Mouse (Mus musculus): ENCODE results near the gene Tab1. TPM values are rescaled to one million over a fixed set of nuclear protein-coding genes. Genes with fewer than 3 reads are reported as not detected.
"Not testable (repeated sequence)": the region's sequence is repeated elsewhere in the genome, so short reads cannot be mapped to it uniquely, and the experiment has no call there.

The Tab1 gene
- polyA plus RNA-seq, 2 experiments: 9.4 to 11.9 TPM

GRCm38 (mm10) chr15:80119076-80119475 is 13.9 kb upstream of the Tab1 start:
- Histone ChIP-seq H3K4me2 (ENCODE audit: low read depth) (no peak overlapping the region), H3K4me1 (replicated peaks; ENCODE audit: control insufficient read depth in 2 of 2, insufficient read depth in 2 of 2, low read length in 1 of 2) (peaks cover 7 to 20% of the 10 kb centered on the region in 2 experiments; a peak in 3 of 4 replicates), H3K27me3 (ENCODE audit: control insufficient read depth, insufficient read depth, low read length) (no peaks in the 10 kb centered on the region), H3K9ac (replicated peaks) (no peak overlapping the region), H3K4me3 (ENCODE audit: insufficient read depth in 1 of 2, low read depth in 2 of 2, low read length in 2 of 2) (no peak overlapping the region), H3K36me3 (replicated peaks; ENCODE audit: control insufficient read depth, insufficient read depth, low read depth) (no peaks in the 10 kb centered on the region), H3K9me3 (ENCODE audit: control insufficient read depth, low read length) (no peaks in the 10 kb centered on the region), H3K27ac (no peak overlapping the region)
- DNase-seq (ENCODE audit: low read depth in 3 of 3, low spot score in 3 of 3) (no peak), ATAC-seq (ENCODE audit: insufficient read depth) (no peak)
- 80% methylated on average over 6 of the region's 6 CpGs for WGBS (ENCODE audit: insufficient replicate concordance)
- TF ChIP-seq CTCF (IDR thresholded peaks at IDR 0.05; ENCODE audit: low read depth) (no peak), EP300 (IDR thresholded peaks at IDR 0.05; ENCODE audit: low read depth) (no peak)

DNA sequence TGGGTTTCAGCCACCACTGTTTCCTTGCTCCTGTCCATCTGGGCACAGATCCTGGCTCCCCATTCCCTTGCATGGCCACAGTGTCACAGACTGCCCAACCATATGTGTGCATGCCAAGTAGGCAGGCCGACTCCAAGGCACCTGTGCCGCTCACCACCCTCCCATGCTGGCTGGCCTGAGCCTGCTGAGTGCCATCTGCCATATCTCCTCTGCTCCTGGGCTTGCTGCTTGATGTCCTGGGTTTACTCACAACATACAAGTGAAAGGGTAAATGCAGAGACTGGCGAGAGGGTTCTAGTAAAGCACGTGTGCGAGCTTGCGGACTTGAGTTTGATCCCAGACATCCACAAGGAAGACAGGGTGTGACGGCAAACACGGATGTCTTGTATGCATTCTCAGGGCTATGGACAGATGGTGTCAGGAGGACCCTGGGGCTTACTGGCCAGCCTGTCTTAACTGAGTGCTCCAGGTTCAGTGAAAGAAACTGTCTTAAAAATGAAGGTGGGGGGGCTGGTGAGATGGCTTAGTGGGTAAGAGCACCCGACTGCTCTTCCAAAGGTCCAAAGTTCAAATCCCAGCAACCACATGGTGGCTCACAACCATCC is 11.1 kb upstream of the Tab1 start:
- no peak for DNase-seq (ENCODE audit: low read depth in 3 of 3, low spot score in 3 of 3)
- Histone ChIP-seq H3K4me2 (ENCODE audit: low read depth) (no peak overlapping the region), H3K27me3 (ENCODE audit: control insufficient read depth, insufficient read depth, low read length) (no peaks in the 10 kb centered on the region), H3K27ac (no peak overlapping the region), H3K4me3 (ENCODE audit: insufficient read depth in 1 of 2, low read depth in 2 of 2, low read length in 2 of 2) (no peak overlapping the region), H3K4me1 (replicated peaks; ENCODE audit: control insufficient read depth in 2 of 2, insufficient read depth in 2 of 2, low read length in 1 of 2) (peaks cover 4 to 5% of the 10 kb centered on the region in 2 experiments; a peak in 3 of 4 replicates), H3K9me3 (ENCODE audit: control insufficient read depth, low read length) (no peaks in the 10 kb centered on the region), H3K36me3 (replicated peaks; ENCODE audit: control insufficient read depth, insufficient read depth, low read depth) (no peaks in the 10 kb centered on the region), H3K9ac (replicated peaks) (no peak overlapping the region)
- 85% methylated on average over 9 of the region's 9 CpGs for WGBS (ENCODE audit: insufficient replicate concordance)
- TF ChIP-seq CTCF (IDR thresholded peaks at IDR 0.05; ENCODE audit: low read depth) (no peak), EP300 (IDR thresholded peaks at IDR 0.05; ENCODE audit: low read depth) (no peak)
- ATAC-seq (ENCODE audit: insufficient read depth): no peak

- H3K9me3 ChIP-seq (ENCODE audit: control insufficient read depth, low read length); H3K4me3 ChIP-seq (ENCODE audit: insufficient read depth in 1 of 2, low read depth in 2 of 2, low read length in 2 of 2); H3K9ac ChIP-seq (replicated peaks); H3K27me3 ChIP-seq (ENCODE audit: control insufficient read depth, insufficient read depth, low read length); H3K4me1 ChIP-seq (replicated peaks; ENCODE audit: control insufficient read depth in 2 of 2, insufficient read depth in 2 of 2, low read length in 1 of 2); H3K36me3 ChIP-seq (replicated peaks; ENCODE audit: control insufficient read depth, insufficient read depth, low read depth); H3K27ac ChIP-seq; H3K4me2 ChIP-seq (ENCODE audit: low read depth); ATAC-seq (ENCODE audit: insufficient read depth); DNase-seq (ENCODE audit: low read depth in 3 of 3, low spot score in 3 of 3): not testable (repeated sequence)
- 86% methylated on average over 6 of the region's 6 CpGs for whole genome bisulfite sequencing (ENCODE audit: insufficient replicate concordance)
Observed at GRCm38 (mm10) chr15:80122431-80122830, 10.5 kb upstream of the Tab1 start.

DNA sequence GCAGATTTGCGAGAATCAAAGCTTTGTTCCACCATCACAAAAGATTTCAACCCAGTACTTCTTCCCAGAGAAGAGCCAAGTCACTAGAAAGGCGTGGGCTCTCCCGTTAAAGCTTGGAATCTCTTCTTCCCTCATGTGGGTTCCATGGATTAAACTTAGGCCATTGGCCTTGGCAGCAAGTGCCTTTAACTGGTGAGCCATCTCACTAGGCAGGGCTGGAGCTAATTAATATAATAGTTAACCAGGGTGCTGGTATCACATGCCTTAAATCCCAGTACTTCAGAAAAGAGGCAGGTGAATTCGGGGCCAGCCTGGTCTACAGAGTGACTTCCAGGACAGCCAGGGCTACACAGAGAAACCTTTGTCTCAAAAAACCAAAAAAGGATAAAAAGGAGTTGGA is 8.3 kb upstream of the Tab1 start:
- no peak overlapping the region for H3K4me3 ChIP-seq (ENCODE audit: insufficient read depth in 1 of 2, low read depth in 2 of 2, low read length in 2 of 2)
- no peak overlapping the region for H3K27ac ChIP-seq
- peaks cover 9 to 19% of the 10 kb centered on the region in 2 experiments for H3K4me1 ChIP-seq (replicated peaks; ENCODE audit: control insufficient read depth in 2 of 2, insufficient read depth in 2 of 2, low read length in 1 of 2)
- DNase-seq (ENCODE audit: low read depth in 3 of 3, low spot score in 3 of 3) (no peak), ATAC-seq (ENCODE audit: insufficient read depth) (no peak)
- no peak overlapping the region for H3K9ac ChIP-seq (replicated peaks)
- no peaks in the 10 kb centered on the region for H3K9me3 ChIP-seq (ENCODE audit: control insufficient read depth, low read length)
- H3K27me3 ChIP-seq (ENCODE audit: control insufficient read depth, insufficient read depth, low read length): no peaks in the 10 kb centered on the region
- 74% methylated on average over 4 of the region's 4 CpGs for WGBS (ENCODE audit: insufficient replicate concordance)
- no peaks in the 10 kb centered on the region for H3K36me3 ChIP-seq (replicated peaks; ENCODE audit: control insufficient read depth, insufficient read depth, low read depth)
- no peak overlapping the region for H3K4me2 ChIP-seq (ENCODE audit: low read depth)
- no peak for TF ChIP-seq CTCF (IDR thresholded peaks at IDR 0.05; ENCODE audit: low read depth)
- TF ChIP-seq EP300 (IDR thresholded peaks at IDR 0.05; ENCODE audit: low read depth): no peak

DNA sequence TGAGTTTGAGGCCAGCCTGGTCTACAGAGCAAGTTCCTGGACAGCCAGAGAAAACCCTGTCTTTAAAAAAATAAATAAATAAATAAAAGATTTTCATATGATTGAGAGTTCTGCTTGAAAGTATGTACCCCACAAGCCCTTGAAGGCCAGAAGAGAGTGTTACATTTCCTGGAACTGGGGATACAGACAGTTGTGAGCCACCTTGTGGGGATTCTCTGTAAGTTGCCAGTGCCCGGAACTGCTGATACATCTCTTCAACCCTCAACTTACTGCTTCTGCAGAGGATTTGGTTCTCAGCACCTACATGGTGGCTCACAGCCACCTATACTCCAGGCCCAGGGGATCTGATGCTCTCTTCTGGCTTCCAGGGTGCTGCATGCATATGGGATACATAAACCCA is 5.7 kb upstream of the Tab1 start:
- 8% methylated on average over 1 of the region's 1 CpGs for WGBS (ENCODE audit: insufficient replicate concordance)
- peak in 1 of 3 experiments; percentile 51 for DNase-seq (ENCODE audit: low read depth in 3 of 3, low spot score in 3 of 3)
- H3K4me1 ChIP-seq (replicated peaks; ENCODE audit: control insufficient read depth in 2 of 2, insufficient read depth in 2 of 2, low read length in 1 of 2): peaks cover 35 to 43% of the 10 kb centered on the region in 2 experiments
- H3K9ac ChIP-seq (replicated peaks): no peak overlapping the region
- no peak for ATAC-seq (ENCODE audit: insufficient read depth)
- no peak overlapping the region for H3K4me2 ChIP-seq (ENCODE audit: low read depth)
- H3K27me3 ChIP-seq (ENCODE audit: control insufficient read depth, insufficient read depth, low read length): no peaks in the 10 kb centered on the region
- no peak overlapping the region for H3K4me3 ChIP-seq (ENCODE audit: insufficient read depth in 1 of 2, low read depth in 2 of 2, low read length in 2 of 2)
- H3K27ac ChIP-seq: no peak overlapping the region
- TF ChIP-seq EP300 (IDR thresholded peaks at IDR 0.05; ENCODE audit: low read depth) (no peak), CTCF (IDR thresholded peaks at IDR 0.05; ENCODE audit: low read depth) (peak; percentile 59)
- H3K36me3 ChIP-seq (replicated peaks; ENCODE audit: control insufficient read depth, insufficient read depth, low read depth): no peaks in the 10 kb centered on the region
- H3K9me3 ChIP-seq (ENCODE audit: control insufficient read depth, low read length): no peaks in the 10 kb centered on the region

Measured in liver, embryonic 14.5 days (tissue).